Mouse (Mus musculus) left cerebral cortex, postnatal 4 days (tissue): ENCODE results near the gene Adgrl3. TPM values are rescaled to one million over a fixed set of nuclear protein-coding genes. Genes with fewer than 3 reads are reported as not detected.

Experiments used
- DNase-seq: peaks from one replicate; pipeline ENCODE4 v3.0.0-alpha.2; 2022
- intact Hi-C: fragments of 180-260 bp; cut with DNase I; formaldehyde crosslinking; loops from one replicate; pipeline ENCODE4 v1.15.1; 2025
- total RNA-seq, 2 experiments: library from RNA; stranded (reverse); gene quantifications; 2 replicates each; pipeline ENCODE4 v1.2.3; 2021

Adgrl3 gene
- total RNA-seq, 2 experiments from 2014 or later: 247 to 254 TPM

DNA sequence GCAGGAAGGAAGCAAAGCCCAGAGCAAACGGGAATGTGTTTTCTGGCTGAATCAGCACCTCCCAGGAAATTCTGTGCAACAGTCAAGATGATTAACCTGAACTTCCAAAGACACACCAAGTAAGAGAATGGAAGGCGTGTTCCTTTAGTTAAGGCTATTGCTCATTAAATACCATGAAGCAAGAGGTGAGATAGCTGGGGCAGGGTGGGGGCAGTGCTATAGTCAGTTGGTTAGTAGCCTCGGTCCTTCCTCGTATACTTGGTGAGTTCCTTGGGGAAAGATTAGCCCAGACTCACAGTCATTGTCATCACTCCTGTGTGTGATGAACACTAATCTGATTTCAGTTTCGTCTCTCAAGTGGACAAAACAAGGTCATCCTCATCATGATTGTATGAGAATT lies 53.0 kb downstream of the Adgrl3 start:
- DNase-seq: no peak
- intact Hi-C loops: no loop called here

DNA sequence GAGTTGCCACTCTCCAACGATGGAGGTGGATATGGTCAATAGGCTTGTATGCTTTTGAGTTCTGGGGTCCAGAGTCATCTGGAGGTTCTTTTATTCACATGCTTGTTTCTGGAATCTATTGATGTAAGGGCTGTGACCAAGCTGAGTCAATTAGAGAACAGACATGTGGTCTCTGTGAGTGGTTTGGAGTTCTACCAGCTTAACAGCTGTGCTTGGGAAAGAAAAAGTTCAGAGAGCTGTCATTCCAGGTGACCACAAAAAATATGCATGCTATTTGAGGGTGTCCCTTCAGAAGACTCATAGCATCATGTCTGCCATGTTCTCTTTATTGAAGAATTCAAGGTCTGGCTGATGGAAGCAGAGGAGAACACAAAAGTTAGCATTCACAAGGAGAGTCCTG lies 53.9 kb downstream of the Adgrl3 start:
- intact Hi-C loops: no loop called here
- DNase-seq: no peak

DNA sequence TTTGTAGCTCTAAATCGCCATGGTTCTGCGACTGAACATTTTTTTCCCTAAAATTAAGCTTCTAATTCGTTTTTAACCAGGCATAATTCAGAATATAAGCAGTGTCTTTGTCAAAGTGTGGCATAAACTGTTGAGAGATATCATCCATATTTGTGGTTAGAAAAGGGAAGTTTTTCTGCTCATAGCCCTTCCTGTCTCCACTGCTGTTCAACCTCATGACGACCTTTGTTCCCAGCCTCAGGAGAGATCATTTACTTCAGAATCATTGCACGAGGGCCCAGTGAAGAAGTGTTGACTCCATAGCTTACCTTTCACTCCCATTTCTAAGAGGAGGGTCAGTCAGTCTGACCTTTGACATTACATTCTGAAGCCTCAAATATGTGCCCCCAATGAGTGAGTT lies 56.4 kb downstream of the Adgrl3 start:
- intact Hi-C loops: no loop called here
- no peak for DNase-seq

DNA sequence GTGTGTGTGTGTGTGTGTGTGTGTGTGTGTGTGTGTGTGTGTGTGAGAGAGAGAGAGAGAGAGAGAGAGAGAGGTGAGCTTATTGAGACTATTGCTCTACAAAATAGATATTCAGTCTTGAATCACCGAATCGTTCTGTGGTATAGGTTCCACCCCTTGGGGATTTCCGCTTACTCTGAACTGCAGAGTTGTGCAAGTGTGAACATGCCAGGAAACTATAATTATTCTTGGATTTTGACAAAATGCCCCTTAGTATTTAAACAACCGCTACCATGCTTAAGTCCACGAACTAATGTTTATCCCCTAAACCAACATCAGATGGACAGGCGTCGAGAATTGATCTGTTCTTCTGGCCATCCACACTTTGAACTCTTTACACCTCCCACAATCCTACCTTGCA lies 57.1 kb downstream of the Adgrl3 start:
- intact Hi-C loops: no loop called here
- DNase-seq: no peak

DNA sequence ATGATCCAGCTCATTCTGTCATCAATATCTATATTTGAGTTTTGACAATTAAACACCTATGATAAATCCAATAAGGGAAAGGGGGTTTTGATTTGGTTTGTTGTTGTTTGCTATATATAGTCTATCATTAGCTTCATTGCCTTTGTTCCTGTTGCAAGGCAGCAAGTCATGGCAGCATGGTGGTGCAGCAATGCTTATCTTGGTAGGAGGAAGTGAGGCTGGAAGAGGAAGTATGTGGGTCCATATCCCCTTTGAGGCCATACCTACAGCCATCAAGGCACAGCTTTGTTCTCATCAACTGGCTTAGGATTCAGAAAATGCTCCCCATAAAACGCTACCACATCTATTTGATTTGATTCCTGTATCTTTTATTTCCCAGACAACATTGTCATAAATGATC lies 58.1 kb downstream of the Adgrl3 start:
- intact Hi-C loops: no loop called here
- no peak for DNase-seq

DNA sequence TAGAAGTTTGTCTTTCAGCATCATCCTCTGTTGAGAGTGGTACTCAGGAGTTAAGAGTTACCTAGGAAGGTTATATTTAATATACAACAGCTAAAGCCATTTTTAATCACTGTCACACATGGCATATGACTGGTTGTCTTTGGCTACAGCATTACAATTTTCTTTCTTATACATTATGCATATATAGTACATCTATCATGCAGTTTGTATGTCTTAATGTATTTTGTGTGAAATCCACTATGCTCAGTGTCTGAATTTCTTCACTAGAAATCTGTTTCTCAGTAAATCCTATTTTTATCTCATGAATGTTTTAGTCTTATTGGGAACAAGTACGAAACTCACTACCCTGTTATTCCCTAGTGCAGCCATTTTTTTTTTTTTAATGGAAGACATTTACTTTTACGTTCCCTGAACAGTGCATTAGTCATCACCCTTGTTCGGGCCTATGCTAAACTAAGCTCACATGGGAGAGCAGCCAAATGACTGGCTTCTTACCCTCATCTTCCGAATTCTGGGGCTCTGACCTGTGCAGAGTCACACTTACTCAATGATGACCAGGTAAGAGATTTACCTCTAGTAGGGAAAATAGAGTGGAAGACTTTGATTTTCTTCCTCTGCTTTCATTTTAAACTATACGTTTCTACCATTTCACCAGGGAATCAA lies 63.9 kb downstream of the Adgrl3 start:
- DNase-seq: no peak
- intact Hi-C loops: no loop called here

DNA sequence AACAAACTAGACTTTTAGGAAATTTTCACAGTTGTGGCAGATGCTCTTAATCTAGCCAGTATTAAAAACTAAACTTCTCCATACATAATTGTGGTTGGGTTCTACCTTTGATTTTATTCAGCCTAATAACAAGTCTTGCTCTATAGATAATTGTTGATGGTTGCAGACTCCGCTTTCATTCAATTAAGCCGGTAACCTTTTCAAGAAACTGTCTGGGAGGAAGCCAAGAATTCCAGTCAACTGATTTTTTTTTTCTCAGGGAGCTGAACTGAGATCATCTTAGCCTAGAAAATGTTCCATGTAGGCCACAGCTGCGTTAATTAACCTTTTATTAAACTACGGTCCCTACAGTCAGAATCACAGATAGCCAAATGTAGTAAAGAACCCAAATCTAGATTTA lies 65.2 kb downstream of the Adgrl3 start:
- intact Hi-C loops: no loop called here
- DNase-seq: no peak

DNA sequence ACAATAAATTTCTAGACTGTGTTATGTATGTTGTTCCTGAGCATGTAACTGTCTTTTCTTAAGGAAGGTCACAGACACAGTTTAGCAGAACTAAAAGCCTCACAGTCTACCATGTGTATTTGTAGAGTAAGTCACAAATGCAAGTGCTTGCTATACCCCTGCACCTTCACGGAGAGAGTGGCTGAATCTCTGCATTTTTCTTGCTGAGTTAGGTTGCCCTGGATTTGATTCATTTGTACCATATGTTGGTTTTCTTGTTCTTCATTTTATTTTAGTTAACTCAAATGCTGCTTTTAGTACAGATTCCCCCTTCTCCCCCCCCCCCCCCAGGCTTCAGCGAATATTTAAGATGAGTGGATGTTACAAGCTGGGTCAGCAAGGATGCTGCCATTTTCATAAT lies 68.7 kb downstream of the Adgrl3 start:
- intact Hi-C loops: no loop called here
- DNase-seq: no peak

DNA sequence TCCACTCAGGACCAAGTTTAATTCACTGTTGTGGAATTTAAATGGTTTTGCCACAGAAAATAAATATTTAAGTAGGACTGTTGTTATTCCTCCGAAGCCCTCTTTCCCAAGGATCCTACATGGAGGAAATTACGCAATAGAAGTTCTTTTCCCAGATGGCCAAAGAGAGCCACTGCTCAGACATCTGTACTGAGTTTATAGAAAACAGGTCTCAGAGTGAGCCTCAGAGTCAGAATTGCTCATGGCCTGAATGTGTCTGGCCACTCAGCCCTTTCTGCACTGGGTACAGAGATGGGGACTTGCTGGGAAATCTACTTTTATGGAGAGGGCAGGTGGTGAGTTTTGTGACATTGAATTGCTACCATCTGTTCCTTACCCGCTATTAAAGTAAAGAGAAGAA lies 74.7 kb downstream of the Adgrl3 start:
- DNase-seq: no peak
- intact Hi-C loops: no loop called here

DNA sequence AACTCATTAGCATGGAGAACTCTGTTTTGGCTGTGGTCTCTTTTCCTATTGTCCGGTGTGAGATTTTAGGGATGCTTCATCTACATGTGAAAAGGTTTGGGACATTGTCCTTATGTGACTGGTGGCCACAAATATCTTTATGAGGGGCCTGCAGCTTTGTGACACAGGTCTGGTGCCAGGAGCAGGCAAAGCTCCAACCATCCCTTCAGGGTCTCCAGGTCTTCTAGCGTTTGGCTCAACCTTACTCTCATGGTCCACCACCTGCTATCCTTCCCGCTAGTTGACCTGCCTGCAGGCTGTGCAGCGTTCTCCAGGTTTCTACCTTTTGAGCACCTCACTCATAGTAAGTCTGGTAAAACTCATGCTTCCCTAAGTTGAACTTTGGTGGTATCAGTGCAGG lies 77.2 kb downstream of the Adgrl3 start:
- no peak for DNase-seq
- intact Hi-C loops: no loop called here

DNA sequence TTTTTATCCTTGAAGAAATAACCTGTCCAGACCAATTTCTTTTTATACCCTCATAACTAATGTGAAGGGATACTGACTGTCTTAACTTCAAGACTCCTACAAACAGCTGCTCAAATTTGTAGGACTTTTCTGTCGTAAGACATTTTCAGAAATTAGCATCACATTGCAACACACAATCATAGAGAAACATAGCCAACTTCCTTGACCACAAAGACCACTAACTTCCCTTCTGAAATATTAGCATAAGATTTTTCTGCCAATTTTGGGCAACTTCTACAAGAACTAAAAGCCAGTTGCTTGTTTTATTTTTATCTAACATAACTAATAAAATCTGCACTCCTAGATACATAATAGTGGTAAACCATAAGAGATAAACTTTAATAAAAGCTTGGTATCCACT lies 87.5 kb downstream of the Adgrl3 start:
- intact Hi-C loops: no loop called here
- DNase-seq: no peak

DNA sequence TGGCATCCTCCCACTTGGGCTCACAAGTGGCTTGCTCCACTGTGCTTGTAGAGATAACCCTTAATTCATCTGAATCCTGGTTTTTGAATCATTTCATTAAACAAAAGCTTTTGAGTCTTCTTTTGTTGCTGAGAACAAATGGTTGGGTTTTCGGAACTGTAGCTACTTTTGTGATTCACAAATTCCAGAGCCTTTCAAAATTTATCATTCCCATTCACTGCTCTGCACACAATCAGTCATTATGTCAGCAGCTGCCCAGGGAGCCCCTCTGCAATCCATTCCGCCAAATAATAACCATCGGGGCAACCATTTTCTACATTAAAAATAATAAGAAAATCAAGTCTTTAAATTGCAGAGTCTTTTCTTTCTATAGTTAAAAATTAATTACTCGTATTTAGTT lies 104.5 kb downstream of the Adgrl3 start:
- intact Hi-C loops: no loop called here
- DNase-seq: no peak

DNA sequence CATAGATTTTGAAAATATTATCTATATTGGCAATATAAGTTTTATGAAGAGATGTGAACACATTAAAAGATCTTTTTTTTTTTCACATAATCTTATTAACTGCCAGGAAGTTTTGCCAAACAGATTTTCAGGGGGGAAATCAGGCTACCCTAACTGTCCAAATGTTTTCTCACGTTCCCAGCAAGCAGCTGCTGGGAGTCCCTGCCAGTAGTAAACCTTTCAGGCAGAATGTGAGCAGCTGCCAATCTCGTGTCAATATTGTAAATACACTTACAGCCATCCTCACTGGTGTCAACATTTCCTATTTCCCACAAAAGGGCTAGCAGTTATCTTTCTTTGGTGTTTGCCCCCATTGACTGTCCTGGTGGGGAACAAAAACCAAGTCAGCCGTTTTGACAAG lies 107.7 kb downstream of the Adgrl3 start:
- DNase-seq: no peak
- intact Hi-C loops: no loop called here

DNA sequence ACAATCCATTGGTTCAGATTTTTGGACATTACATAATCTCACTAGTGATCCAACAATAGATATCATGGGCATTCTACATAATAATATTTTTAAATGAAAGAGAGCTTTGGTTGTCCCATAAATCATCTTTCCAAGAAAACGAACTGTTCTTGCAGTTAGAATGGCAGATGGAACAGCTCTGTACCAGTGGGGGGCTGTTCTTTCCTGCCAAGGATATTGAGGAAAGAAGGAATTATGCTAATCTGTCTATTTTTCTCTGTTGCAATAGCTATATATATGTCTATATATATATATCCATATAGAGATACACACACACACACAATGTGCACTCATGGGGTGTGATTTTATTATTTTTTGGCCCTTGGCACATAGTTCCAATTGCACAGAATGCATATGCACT lies 116.5 kb downstream of the Adgrl3 start:
- intact Hi-C loops: no loop called here
- DNase-seq: peak; percentile 65

DNA sequence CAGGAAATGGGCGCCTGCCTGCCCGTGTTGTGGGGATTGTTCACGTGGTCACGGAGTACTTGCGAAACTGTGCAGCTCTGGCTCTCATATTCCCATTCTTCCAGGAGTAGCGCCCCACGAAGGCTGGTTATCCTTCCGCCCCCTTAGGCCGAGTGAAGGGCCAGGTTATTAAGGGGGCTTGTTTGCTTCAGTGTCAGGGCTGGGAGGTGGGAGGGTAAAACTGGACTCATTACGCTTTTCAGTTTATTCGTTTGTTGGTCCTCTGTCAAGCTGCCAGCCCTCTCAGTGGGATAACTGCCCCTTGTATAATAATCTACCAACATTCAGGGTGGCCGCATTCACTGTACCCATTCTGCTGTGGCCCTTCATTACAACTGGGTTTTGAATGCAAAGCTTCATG lies 135.9 kb downstream of the Adgrl3 start:
- DNase-seq: peak; percentile 73
- intact Hi-C loops: no loop called here

DNA sequence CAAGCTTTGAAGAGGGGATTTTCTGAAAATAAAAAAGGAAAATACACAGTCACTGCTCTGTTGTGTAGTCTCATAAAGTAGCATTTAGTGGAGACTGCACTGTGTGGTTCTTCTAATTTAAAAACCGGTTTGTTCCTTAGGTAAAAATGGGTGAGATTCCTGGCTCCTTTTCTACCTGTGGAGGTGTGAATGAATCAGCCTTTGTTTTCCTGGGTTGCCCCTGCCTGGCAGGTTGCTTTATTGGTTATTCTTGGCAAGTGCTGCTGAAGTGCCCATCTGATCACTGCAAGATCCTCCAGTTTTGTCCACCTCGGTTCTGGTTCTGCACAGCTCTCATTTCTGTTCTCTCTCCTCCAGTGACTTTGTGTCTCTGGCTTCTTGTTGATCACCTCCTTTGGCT lies 136.3 kb downstream of the Adgrl3 start:
- no peak for DNase-seq
- intact Hi-C loops: no loop called here

DNA sequence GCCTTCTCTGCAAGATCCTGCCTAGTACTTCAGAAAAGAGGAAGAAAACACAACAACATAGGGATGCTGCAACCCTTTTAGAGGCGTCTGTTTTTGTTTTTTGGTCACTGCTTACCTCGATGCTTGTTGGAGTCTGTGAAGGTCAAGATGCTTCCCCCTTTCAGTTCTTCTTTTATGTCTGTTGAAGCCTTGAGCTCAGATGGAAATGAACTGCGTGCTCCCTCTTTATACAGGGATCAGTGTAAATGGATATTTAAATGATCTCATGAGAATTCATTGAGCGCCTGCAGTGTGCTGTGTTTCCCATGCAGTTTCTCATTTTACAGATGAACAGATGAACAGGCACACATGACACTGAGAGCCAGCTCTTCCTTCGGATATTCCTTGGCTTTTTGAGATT lies 136.9 kb downstream of the Adgrl3 start:
- no peak for DNase-seq
- intact Hi-C loops: no loop called here

DNA sequence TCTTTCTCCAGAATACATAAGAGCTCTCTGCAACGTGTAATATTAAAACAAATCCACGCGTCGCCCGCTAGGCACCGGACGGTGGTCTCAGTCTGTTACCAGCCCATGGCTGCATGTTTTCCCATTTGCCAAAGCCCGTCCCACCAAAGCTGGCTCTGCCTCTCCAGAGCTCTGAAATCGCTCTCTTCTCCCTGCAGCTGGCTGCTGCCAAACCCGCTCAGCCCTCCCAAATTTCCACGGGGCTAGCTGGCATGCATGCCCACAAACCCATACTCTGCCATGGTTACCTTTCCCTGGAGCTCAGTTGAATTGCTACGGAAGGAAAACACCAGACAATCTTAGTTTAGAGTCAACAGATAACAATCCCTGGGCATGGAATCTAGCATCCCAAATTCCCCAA lies 139.1 kb downstream of the Adgrl3 start:
- peak; percentile 53 for DNase-seq
- intact Hi-C loops: no loop called here

DNA sequence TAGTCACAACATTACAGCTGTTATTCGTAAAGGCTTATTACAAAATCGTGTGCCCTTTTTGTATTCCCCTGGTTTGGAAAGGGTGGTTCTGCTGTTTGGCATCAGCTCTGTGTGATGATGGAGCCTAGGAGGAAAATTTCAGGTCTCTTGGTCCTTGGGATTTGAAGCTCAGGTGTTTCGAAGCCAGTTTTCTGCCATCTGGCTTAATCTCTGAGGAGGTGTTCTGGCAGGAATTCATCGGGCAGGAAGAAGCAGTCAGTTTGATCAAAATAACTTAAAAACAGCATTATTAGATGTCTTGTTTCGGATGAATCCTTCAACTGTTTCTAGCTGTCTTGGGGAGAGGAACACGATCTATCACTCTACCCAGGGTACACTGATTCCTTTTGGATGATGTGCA lies 140.5 kb downstream of the Adgrl3 start:
- intact Hi-C loops: loop anchor here (10.0 kb wide), 1 partner anchor 136 kb away; the partner anchor contains the start of gene Adgrl3
- DNase-seq: no peak

DNA sequence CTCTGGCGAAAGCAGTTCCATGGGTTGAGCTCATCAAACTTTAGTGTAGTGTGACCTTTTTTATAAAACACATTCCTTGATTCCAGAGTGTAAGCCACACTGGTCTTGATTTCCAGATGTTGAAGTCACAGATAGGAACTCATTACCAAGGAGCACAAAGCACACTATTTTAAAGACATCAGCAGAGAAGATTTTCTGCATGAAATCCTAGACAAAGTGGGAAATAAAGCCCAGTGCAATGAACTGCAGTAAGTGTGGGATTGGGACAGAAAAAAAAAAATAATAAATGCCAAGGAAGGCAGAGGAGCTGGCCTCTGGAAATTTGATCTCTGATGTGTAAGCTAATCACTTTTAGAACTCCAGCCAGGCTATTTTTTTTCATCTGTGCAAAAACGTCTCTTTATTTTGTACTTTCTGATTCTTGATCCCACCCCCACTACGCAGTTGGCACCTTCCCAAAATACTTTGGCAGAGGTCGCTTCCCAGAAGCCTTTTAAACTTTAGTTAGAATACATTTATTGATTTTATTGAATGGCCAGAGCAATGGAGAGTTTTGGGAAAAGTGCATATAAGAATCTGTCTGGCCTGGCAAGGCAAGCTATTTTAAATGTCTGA lies 169.0 kb downstream of the Adgrl3 start:
- intact Hi-C loops: no loop called here
- peak; percentile 27 for DNase-seq

DNA sequence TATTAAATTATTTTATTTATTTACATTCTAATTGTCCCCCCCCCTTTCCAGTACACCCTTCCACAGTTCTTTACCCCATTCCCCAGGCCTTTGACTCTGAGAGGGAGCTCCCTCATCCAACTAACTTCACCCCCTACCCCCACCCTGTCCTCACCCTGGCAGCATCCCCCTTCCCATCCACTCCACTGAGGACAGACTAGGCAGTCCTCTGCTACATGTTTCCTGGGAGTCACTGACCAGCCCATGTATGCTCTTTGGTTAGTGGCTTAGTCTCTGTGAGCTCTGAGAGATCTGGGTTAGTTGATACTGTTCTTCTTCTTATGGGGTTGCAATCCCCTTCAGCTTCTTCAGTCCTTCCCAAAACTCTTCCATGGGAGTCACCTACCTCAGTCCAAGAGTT lies 180.4 kb downstream of the Adgrl3 start:
- intact Hi-C loops: no loop called here
- DNase-seq: no peak

DNA sequence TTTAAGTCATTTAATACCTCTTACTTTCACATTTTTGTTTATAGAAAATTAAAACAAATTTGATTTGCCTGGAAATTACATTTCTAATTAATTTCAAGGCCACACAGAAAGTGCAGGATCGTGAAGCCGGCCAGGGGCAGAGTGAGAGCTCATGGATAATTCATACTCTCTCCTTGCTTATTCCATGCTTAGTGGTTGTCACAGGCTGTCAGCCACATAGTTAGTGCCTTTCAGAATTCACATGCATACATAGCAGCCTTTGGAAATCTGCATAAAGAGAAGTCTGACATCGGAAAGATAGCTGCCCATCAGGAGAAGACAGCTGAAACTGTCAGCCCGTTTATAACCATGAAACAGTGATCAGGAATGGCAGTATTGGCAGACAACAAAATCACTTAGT lies 181.9 kb downstream of the Adgrl3 start:
- DNase-seq: no peak
- intact Hi-C loops: no loop called here

DNA sequence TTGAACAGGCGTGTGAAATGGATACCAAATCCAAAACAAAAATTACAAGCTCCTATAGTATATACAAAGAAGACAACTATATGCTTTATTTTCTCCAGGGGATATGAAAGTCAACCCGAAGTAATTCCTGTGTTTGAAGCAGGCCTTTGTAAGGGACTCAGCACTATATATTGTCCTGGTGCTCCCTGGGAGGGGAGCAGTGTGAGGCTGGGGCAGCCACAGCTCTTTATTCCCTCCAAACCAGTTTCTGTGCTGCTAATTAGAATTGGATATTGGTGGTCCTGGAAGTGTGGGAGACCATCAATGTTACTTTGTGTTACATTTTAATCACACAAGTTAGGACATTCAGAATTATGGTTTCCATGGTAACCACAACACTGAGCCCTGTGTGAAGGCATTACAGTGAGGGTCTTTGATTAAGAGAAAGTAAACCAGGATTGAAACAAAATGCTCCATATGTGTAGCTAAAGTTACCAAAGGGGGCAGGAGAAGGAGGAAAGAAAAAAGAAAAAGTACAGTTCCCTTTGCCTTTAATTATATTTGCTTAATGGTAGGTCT lies 198.6 kb downstream of the Adgrl3 start:
- intact Hi-C loops: no loop called here

More for the DNA sequence above, 198.6 kb downstream of the Adgrl3 start:
- no peak for DNase-seq
